Mouse (Mus musculus) C2C12 (cell line): ENCODE data around the gene Hoxa4.

ENCODE experiments used
- CEBPB ChIP-seq: IDR thresholded peaks from one replicate; pipeline ENCODE4 v1.6.1; 2011; ENCODE audit warnings: low read depth, mild to moderate bottlenecking, control low read depth, moderate library complexity
- CTCF ChIP-seq: IDR thresholded peaks from one replicate; pipeline ENCODE4 v1.5.1; 2011; ENCODE audit not compliant: control insufficient read depth, insufficient read depth, insufficient read length

GRCm38 (mm10) chr6:52180726-52181125 lies 10.8 kb downstream of the Hoxa4 start:
- TF ChIP-seq CEBPB: no peak
- no peak for TF ChIP-seq CTCF
